Mouse (Mus musculus): ENCODE results near the gene Tent4a. TPM values are rescaled to one million over a fixed set of nuclear protein-coding genes. Genes with fewer than 3 reads are reported as not detected.
"Not testable (repeated sequence)": the region's sequence is repeated elsewhere in the genome, so short reads cannot be mapped to it uniquely, and the experiment has no call there.

The Tent4a gene
- polyA plus RNA-seq, 1 experiment from 2014 or later: 2.3 TPM

DNA sequence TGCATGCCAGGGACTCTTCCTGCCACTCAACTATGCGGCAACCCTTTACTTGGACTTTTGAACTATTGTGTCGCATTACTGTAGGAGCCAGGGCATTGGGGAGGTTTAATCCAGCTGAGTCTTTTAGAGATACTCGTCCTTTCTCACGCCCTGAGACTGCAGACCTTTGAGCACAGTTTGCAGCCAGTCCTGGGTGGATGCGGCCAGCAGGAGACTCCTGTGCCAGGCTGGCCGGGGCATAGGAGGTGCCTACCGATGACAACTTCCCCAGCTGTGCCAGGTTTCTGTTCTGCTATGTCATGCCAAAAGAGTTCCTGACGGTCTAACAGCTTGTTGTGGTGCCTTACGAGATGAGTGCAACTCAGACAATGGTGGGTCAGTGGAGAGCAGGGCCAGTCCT, 34.8 kb upstream of the Tent4a start:
- H3K4me3 ChIP-seq (ENCODE audit: low read depth, low read length): no peak overlapping the region
- no peaks in the 10 kb centered on the region for H3K36me3 ChIP-seq (ENCODE audit: control insufficient read depth, insufficient read depth)
- no peak overlapping the region for H3K27ac ChIP-seq (ENCODE audit: low read depth, low read length)
- ATAC-seq: peak; percentile 78
- H3K9ac ChIP-seq (ENCODE audit: low read depth, low read length): no peak overlapping the region
- H3K9me3 ChIP-seq (ENCODE audit: control insufficient read depth): no peaks in the 10 kb centered on the region
- H3K4me2 ChIP-seq (replicated peaks; ENCODE audit: low read depth): no peak overlapping the region
- 0 out of 2 replicates have a peak, but pooled peaks cover 4% of the 10 kb centered on the region for H3K27me3 ChIP-seq (replicated peaks; ENCODE audit: control insufficient read depth, insufficient read depth, low read length)
- 71% methylated on average over 9 of the region's 9 CpGs for WGBS
- no peak for TF ChIP-seq CTCF (IDR thresholded peaks at IDR 0.05; ENCODE audit: low read depth)
- no peaks in the 10 kb centered on the region for H3K4me1 ChIP-seq (replicated peaks; ENCODE audit: control insufficient read depth, insufficient read depth, low read length)

DNA sequence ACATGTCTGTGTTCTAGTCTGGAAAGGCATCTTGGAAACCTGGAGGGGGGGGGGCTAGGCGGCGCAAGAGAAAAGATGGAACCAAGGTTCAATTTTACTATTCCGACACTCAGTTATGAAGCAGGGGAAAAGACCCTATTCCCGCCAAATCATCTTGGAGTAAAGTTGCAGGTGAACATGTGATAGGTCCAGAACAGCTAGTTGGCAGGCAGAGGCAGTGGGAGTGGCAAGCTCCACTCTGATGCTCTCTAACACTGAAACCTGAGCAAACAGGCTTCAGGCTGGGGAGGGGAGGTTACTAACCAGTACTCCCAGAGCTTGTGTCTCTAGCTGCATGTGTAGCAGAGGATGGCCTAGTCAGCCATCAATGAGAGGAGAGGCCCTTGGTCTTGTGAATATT, 31.0 kb upstream of the Tent4a start:
- H3K27ac ChIP-seq (ENCODE audit: low read depth, low read length); H3K4me2 ChIP-seq (replicated peaks; ENCODE audit: low read depth); H3K4me3 ChIP-seq (ENCODE audit: low read depth, low read length); H3K9ac ChIP-seq (ENCODE audit: low read depth, low read length); H3K4me1 ChIP-seq (replicated peaks; ENCODE audit: control insufficient read depth, insufficient read depth, low read length); H3K36me3 ChIP-seq (ENCODE audit: control insufficient read depth, insufficient read depth); H3K9me3 ChIP-seq (ENCODE audit: control insufficient read depth); ATAC-seq; H3K27me3 ChIP-seq (replicated peaks; ENCODE audit: control insufficient read depth, insufficient read depth, low read length): not testable (repeated sequence)
- WGBS: 95% methylated on average over 4 of the region's 4 CpGs

DNA sequence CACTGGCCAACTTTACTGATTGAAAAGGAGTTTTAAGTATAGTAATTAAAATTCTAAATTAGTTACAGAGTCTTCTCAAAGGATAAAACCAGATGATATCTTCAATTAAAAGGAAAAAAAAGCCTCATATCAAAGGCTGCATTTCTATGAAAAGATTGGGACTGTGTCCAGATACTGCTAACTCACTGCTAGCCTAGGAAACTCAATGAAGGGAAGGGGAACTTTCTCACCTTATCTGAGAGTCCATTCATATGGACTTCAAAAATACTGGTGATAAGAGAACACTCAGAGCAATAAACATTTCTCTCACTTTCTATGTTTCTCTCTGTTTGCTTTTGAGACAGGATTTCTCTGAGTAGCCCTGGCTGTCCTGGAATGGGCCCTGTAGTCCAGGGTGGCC, 30.2 kb upstream of the Tent4a start:
- H3K9me3 ChIP-seq (ENCODE audit: control insufficient read depth): no peaks in the 10 kb centered on the region
- no peaks in the 10 kb centered on the region for H3K36me3 ChIP-seq (ENCODE audit: control insufficient read depth, insufficient read depth)
- no peak overlapping the region for H3K9ac ChIP-seq (ENCODE audit: low read depth, low read length)
- peak overlapping the region; percentile 53; the same call in 1 of the 2 replicates for H3K4me2 ChIP-seq (replicated peaks; ENCODE audit: low read depth)
- TF ChIP-seq CTCF (IDR thresholded peaks at IDR 0.05; ENCODE audit: low read depth): no peak
- H3K27me3 ChIP-seq (replicated peaks; ENCODE audit: control insufficient read depth, insufficient read depth, low read length): peaks cover 4% of the 10 kb centered on the region; the same call in 1 of the 2 replicates
- peak; percentile 22 for ATAC-seq
- no peak overlapping the region for H3K4me3 ChIP-seq (ENCODE audit: low read depth, low read length)
- 0 out of 2 replicates have a peak overlapping the region, but pooled peaks have one; percentile 50 for H3K27ac ChIP-seq (ENCODE audit: low read depth, low read length)
- H3K4me1 ChIP-seq (replicated peaks; ENCODE audit: control insufficient read depth, insufficient read depth, low read length): 0 out of 2 replicates have a peak, but pooled peaks cover 5% of the 10 kb centered on the region

DNA sequence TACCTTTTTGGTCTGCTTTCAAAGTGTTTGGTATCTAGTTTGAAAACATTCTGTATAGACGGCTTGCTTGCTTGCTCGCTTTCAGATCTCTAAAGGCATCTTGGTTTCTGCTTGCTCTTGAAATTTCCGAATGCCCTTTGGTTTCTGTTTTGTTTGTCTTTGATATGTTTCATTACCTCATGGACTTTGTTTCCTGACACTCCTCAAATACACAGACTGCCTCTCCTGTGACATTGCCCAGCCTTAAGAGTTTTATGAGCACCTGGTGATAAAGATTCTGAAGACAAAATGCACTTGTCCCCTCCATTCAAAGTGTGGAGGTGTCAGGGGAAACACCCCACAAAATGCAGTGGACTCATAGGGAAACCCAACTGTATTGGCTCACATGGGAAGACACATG, 29.5 kb upstream of the Tent4a start:
- H3K36me3 ChIP-seq (ENCODE audit: control insufficient read depth, insufficient read depth): no peaks in the 10 kb centered on the region
- no peaks in the 10 kb centered on the region for H3K9me3 ChIP-seq (ENCODE audit: control insufficient read depth)
- H3K4me2 ChIP-seq (replicated peaks; ENCODE audit: low read depth): peak overlapping the region; percentile 53
- 0 out of 2 replicates have a peak, but pooled peaks cover 5% of the 10 kb centered on the region for H3K4me1 ChIP-seq (replicated peaks; ENCODE audit: control insufficient read depth, insufficient read depth, low read length)
- peak overlapping the region; percentile 50; the same call in 1 of the 2 replicates for H3K27ac ChIP-seq (ENCODE audit: low read depth, low read length)
- peak overlapping the region; percentile 1; the same call in 1 of the 2 replicates for H3K4me3 ChIP-seq (ENCODE audit: low read depth, low read length)
- 26% methylated on average over 3 of the region's 3 CpGs for WGBS
- TF ChIP-seq CTCF (IDR thresholded peaks at IDR 0.05; ENCODE audit: low read depth): no peak
- ATAC-seq: peak; percentile 85
- H3K9ac ChIP-seq (ENCODE audit: low read depth, low read length): no peak overlapping the region
- peaks cover 3% of the 10 kb centered on the region; the same call in 1 of the 2 replicates for H3K27me3 ChIP-seq (replicated peaks; ENCODE audit: control insufficient read depth, insufficient read depth, low read length)

GRCm38 (mm10) chr13:69562654-69563574, 28.5 kb upstream of the Tent4a start:
- Histone ChIP-seq H3K27ac (ENCODE audit: low read depth, low read length) (no peak overlapping the region), H3K36me3 (ENCODE audit: control insufficient read depth, insufficient read depth) (no peaks in the 10 kb centered on the region), H3K4me3 (ENCODE audit: low read depth, low read length) (peak overlapping the region; percentile 1; the same call in 1 of the 2 replicates), H3K9ac (ENCODE audit: low read depth, low read length) (no peak overlapping the region), H3K27me3 (replicated peaks; ENCODE audit: control insufficient read depth, insufficient read depth, low read length) (peaks cover 1% of the 10 kb centered on the region; the same call in 1 of the 2 replicates), H3K4me1 (replicated peaks; ENCODE audit: control insufficient read depth, insufficient read depth, low read length) (0 out of 2 replicates have a peak, but pooled peaks cover 5% of the 10 kb centered on the region), H3K4me2 (replicated peaks; ENCODE audit: low read depth) (peak overlapping the region; percentile 53), H3K9me3 (ENCODE audit: control insufficient read depth) (no peaks in the 10 kb centered on the region)
- peak; percentile 74 for ATAC-seq
- no peak for TF ChIP-seq CTCF (IDR thresholded peaks at IDR 0.05; ENCODE audit: low read depth)
- WGBS: 42% methylated on average over 12 of the region's 12 CpGs

- Histone ChIP-seq H3K9me3 (ENCODE audit: control insufficient read depth) (no peaks in the 10 kb centered on the region), H3K27ac (ENCODE audit: low read depth, low read length) (no peak overlapping the region), H3K4me3 (ENCODE audit: low read depth, low read length) (no peak overlapping the region), H3K36me3 (ENCODE audit: control insufficient read depth, insufficient read depth) (no peaks in the 10 kb centered on the region), H3K4me2 (replicated peaks; ENCODE audit: low read depth) (no peak overlapping the region), H3K4me1 (replicated peaks; ENCODE audit: control insufficient read depth, insufficient read depth, low read length) (0 out of 2 replicates have a peak, but pooled peaks cover 5% of the 10 kb centered on the region), H3K9ac (ENCODE audit: low read depth, low read length) (no peak overlapping the region), H3K27me3 (replicated peaks; ENCODE audit: control insufficient read depth, insufficient read depth, low read length) (peaks cover 9% of the 10 kb centered on the region; the same call in 1 of the 2 replicates)
- WGBS: 86% methylated on average over 9 of the region's 9 CpGs
- ATAC-seq: no peak
- TF ChIP-seq CTCF (IDR thresholded peaks at IDR 0.05; ENCODE audit: low read depth): no peak
These were observed 27.6 kb upstream of the Tent4a start for GRCm38 (mm10) chr13:69562004-69562403.

All from intestine, postnatal 0 days (tissue).